Comparison of ENCODE assay signal across 8 mouse cellular contexts in the genomic region with DNA sequence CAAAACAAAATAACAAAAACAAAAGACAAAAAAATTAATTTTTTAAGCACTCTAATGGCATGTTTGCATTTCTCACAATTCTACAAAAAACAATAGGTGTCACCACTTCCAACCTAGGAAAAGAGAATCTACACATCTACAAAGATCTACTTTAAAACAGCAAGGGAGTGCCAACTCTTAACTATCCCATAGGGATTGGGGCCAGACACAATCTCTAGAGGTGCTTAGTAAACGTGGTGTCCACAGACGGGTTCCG. TPM values are rescaled to one million over a fixed set of nuclear protein-coding genes. Genes with fewer than 3 reads are reported as not detected.
DNase-seq lines count a peak whose midpoint lies in the region; ATAC-seq and TF ChIP-seq lines count a peak whose summit lies in the region.

Kif4 (plus strand) TSS at position 192 of the 256 bp plus-strand sequence.

- no peak for DNase-seq in left cerebral cortex, adult 2 months (ENCODE audit: extremely low spot score in 1 of 2, low spot score in 2 of 2)
- DNase-seq in left cerebral cortex, postnatal 25 days (ENCODE audit: low spot score in 2 of 2), result no peak
- no peak for DNase-seq in embryonic facial prominence, embryonic 14.5 days (ENCODE audit: low spot score)
- no peak for DNase-seq in B cell, adult 2 months
- no peak for DNase-seq in urinary bladder, adult 18-20 months (ENCODE audit: low spot score in 2 of 2)

- peak within 1 kb of the TSS; percentile 70 for H3K9ac ChIP-seq in embryonic facial prominence, embryonic 14.5 days (ENCODE audit: low read depth, low read length)
- peak within 1 kb of the TSS; percentile 58 for H3K9ac ChIP-seq in intestine, postnatal 0 days (ENCODE audit: low read depth, low read length)
- H3K9ac ChIP-seq in neural tube, embryonic 13.5 days, result peak within 1 kb of the TSS; percentile 69

- H3K27me3 ChIP-seq in embryonic facial prominence, embryonic 14.5 days (replicated peaks; ENCODE audit: control insufficient read depth, insufficient read depth, low read length), result no peaks in the 10 kb centered on the region
- no peaks in the 10 kb centered on the region for H3K27me3 ChIP-seq in intestine, postnatal 0 days (replicated peaks; ENCODE audit: control insufficient read depth, insufficient read depth, low read length)
- no peaks in the 10 kb centered on the region for H3K27me3 ChIP-seq in neural tube, embryonic 13.5 days

- peak within 1 kb of the TSS; percentile 73 for H3K27ac ChIP-seq in left cerebral cortex, adult 2 months
- peak within 1 kb of the TSS; percentile 82 for H3K27ac ChIP-seq in embryonic facial prominence, embryonic 14.5 days (replicated peaks; ENCODE audit: low read depth, low read length)
- peak within 1 kb of the TSS; percentile 15; the same call in 1 of the 2 replicates for H3K27ac ChIP-seq in intestine, postnatal 0 days (ENCODE audit: low read depth, low read length)
- no peak within 1 kb of the TSS for H3K27ac ChIP-seq in neural tube, embryonic 13.5 days (replicated peaks)

- no peaks in the 10 kb centered on the region for H3K9me3 ChIP-seq in embryonic facial prominence, embryonic 14.5 days (ENCODE audit: control insufficient read depth, low read length)
- no peaks in the 10 kb centered on the region for H3K9me3 ChIP-seq in intestine, postnatal 0 days (ENCODE audit: control insufficient read depth)
- H3K9me3 ChIP-seq in neural tube, embryonic 13.5 days, result no peaks in the 10 kb centered on the region

- H3K36me3 ChIP-seq in embryonic facial prominence, embryonic 14.5 days (ENCODE audit: control insufficient read depth, insufficient read depth, low read length), result 0 out of 2 replicates have a peak, but pooled peaks cover 9% of the 10 kb centered on the region
- H3K36me3 ChIP-seq in intestine, postnatal 0 days (ENCODE audit: control insufficient read depth, insufficient read depth), result no peaks in the 10 kb centered on the region
- H3K36me3 ChIP-seq in neural tube, embryonic 13.5 days, result peaks cover 16% of the 10 kb centered on the region; the same call in 1 of the 2 replicates

- H3K4me3 ChIP-seq in left cerebral cortex, adult 2 months, result peak within 1 kb of the TSS; percentile 57
- H3K4me3 ChIP-seq in embryonic facial prominence, embryonic 14.5 days (ENCODE audit: low read depth, low read length), result peak within 1 kb of the TSS; percentile 57
- H3K4me3 ChIP-seq in intestine, postnatal 0 days (ENCODE audit: low read depth, low read length), result peak within 1 kb of the TSS; percentile 57
- H3K4me3 ChIP-seq in neural tube, embryonic 13.5 days, result peak within 1 kb of the TSS; percentile 47

- WGBS in embryonic facial prominence, embryonic 14.5 days, result 28% methylated on average over 3 of the region's 3 CpGs
- WGBS in intestine, postnatal 0 days, result 12% methylated on average over 3 of the region's 3 CpGs
- 20% methylated on average over 3 of the region's 3 CpGs for WGBS in neural tube, embryonic 13.5 days

- TF ChIP-seq CTCF in left cerebral cortex, adult 2 months (IDR thresholded peaks at IDR 0.05), result no peak
- no peak for TF ChIP-seq CTCF in intestine, postnatal 0 days (IDR thresholded peaks at IDR 0.05; ENCODE audit: low read depth)

- intact Hi-C loops in left cerebral cortex, adult 2 months (cut with DNase I), result loop anchor here (10.0 kb wide), 2 partner anchors 109 to 319 kb away; no protein-coding TSS in a partner anchor
- intact Hi-C loops in left cerebral cortex, postnatal 25 days (cut with DNase I), result loop anchor here (10.0 kb wide), 1 partner anchor 109 kb away; no protein-coding TSS in a partner anchor

- peak within 1 kb of the TSS; percentile 68 for H3K4me2 ChIP-seq in embryonic facial prominence, embryonic 14.5 days (ENCODE audit: low read depth, low read length)
- H3K4me2 ChIP-seq in intestine, postnatal 0 days (replicated peaks; ENCODE audit: low read depth), result peak within 1 kb of the TSS; percentile 75
- peak within 1 kb of the TSS; percentile 79 for H3K4me2 ChIP-seq in neural tube, embryonic 13.5 days

- no peak for ATAC-seq in embryonic facial prominence, embryonic 14.5 days (ENCODE audit: low read depth)
- ATAC-seq in intestine, postnatal 0 days, result no peak
- ATAC-seq in neural tube, embryonic 13.5 days (ENCODE audit: low read depth), result no peak
- no peak for ATAC-seq in monocyte, adult 5-6 weeks (replicated peaks; ENCODE audit: insufficient number of reproducible peaks, low FRiP score, low TSS enrichment, poor library complexity, severe bottlenecking)

- 0 out of 2 replicates have a peak, but pooled peaks cover 5% of the 10 kb centered on the region for H3K4me1 ChIP-seq in embryonic facial prominence, embryonic 14.5 days (ENCODE audit: control insufficient read depth, insufficient read depth, low read length)
- H3K4me1 ChIP-seq in intestine, postnatal 0 days (replicated peaks; ENCODE audit: control insufficient read depth, insufficient read depth, low read length), result no peaks in the 10 kb centered on the region
- H3K4me1 ChIP-seq in neural tube, embryonic 13.5 days (replicated peaks), result peaks cover 14% of the 10 kb centered on the region

RNA-seq across cellular contexts. Expression of gene Kif4, which starts in this region (rescaled TPM):
- 1 to 10 TPM in 1 of 2 experiments, under 1 TPM in 1; 0.91 to 1.1 TPM for total RNA-seq in left cerebral cortex, adult 2 months (2021)
- total RNA-seq in left cerebral cortex, postnatal 25 days (2021), result under 1 TPM; 0.66 to 0.98 TPM
- polyA plus RNA-seq in embryonic facial prominence, embryonic 14.5 days (2014; fragmentation: Nextera tagmentation; extraction: Ambion mirVana), result 21.3 and 28.9 TPM in 2 replicates
- 3.5 and 4.0 TPM in 2 replicates for polyA plus RNA-seq in intestine, postnatal 0 days (2015; fragmentation: Nextera tagmentation; extraction: Ambion mirVana)
- polyA plus RNA-seq in neural tube, embryonic 13.5 days (2015; fragmentation: Nextera tagmentation; extraction: Ambion mirVana), result 5.7 and 6.6 TPM in 2 replicates
- 0.57 to 0.87 TPM in 2 of 3 replicates, not detected in the other for total RNA-seq in monocyte, adult 5-6 weeks (2017)
